Mouse (Mus musculus) MEL (cell line): ENCODE measurements at regions not wholly inside any gene's neighbourhood (a gene's known extent, or its start where the extent isn't known, plus 50 kb on each side); places are given as distances from the start of the nearest gene placed in this dataset.

Source experiments
- CTCF ChIP-seq, 3 experiments: IDR thresholded peaks in 2 of 3; conservative IDR thresholded peaks in 1 of 3; 2 replicates each; pipeline ENCODE4 v1.5.1; 2011 to 2012; ENCODE audit warnings: low read length in 3 of 3, low read depth in 2 of 3, mild to moderate bottlenecking in 2 of 3, improper control_type of control experiment in 1 of 3, inconsistent platforms in 1 of 3, mixed read lengths in 1 of 3, moderate library complexity in 1 of 3; ENCODE audit not compliant: control insufficient read depth in 1 of 3, insufficient read depth in 1 of 3, poor library complexity in 1 of 3, severe bottlenecking in 1 of 3
- EP300 ChIP-seq, 2 experiments: IDR thresholded peaks; 2 replicates each; pipeline ENCODE4 v1.6.1; 2011; ENCODE audit warnings: improper control_type of control experiment in 2 of 2, low read length in 2 of 2, low read depth in 1 of 2, mild to moderate bottlenecking in 1 of 2
- MYB ChIP-seq: IDR thresholded peaks from 2 replicates; pipeline ENCODE4 v1.6.1; 2011; ENCODE audit warnings: mild to moderate bottlenecking, low read depth, low read length, improper control_type of control experiment
- POLR2A ChIP-seq, 2 experiments: IDR thresholded peaks; 2 replicates each; pipeline ENCODE4 v1.6.1; 2011 to 2012; ENCODE audit warnings: low read length in 2 of 2, mild to moderate bottlenecking in 2 of 2, control low read depth in 1 of 2, improper control_type of control experiment in 1 of 2, low read depth in 1 of 2, moderate library complexity in 1 of 2; ENCODE audit not compliant: control insufficient read depth in 1 of 2, insufficient read depth in 1 of 2, poor library complexity in 1 of 2
- POLR2AphosphoS2 ChIP-seq: IDR thresholded peaks from 2 replicates; pipeline ENCODE4 v1.6.1; 2011; ENCODE audit warnings: low read length, improper control_type of control experiment
- SIN3A ChIP-seq: IDR thresholded peaks from 2 replicates; pipeline ENCODE4 v1.6.1; 2012; ENCODE audit warnings: low read length, improper control_type of control experiment, inconsistent platforms
- TAL1 ChIP-seq: IDR thresholded peaks from 2 replicates; pipeline ENCODE4 v1.6.1; 2012; ENCODE audit warnings: mild to moderate bottlenecking, inconsistent platforms, low read length, moderate library complexity, mixed read lengths

GRCm38 (mm10) chr4:137187051-137187450 lies 90.2 kb upstream of the Wnt4 start:
- TF ChIP-seq EP300 (IDR thresholded peaks at IDR 0.05; ENCODE audit: low read depth in 1 of 2, low read length in 2 of 2) = no peak
- no peak for TF ChIP-seq TAL1
- TF ChIP-seq CTCF (IDR thresholded peaks at IDR 0.05 in 2 of 3, conservative IDR thresholded peaks at IDR 0.05 in 1 of 3; ENCODE audit: control insufficient read depth in 1 of 3, insufficient read depth in 1 of 3, low read depth in 2 of 3, low read length in 3 of 3, poor library complexity in 1 of 3, severe bottlenecking in 1 of 3) = no peak
- TF ChIP-seq POLR2AphosphoS2 = no peak
- no peak for TF ChIP-seq SIN3A
- TF ChIP-seq POLR2A (IDR thresholded peaks at IDR 0.05; ENCODE audit: control insufficient read depth in 1 of 2, insufficient read depth in 1 of 2, low read depth in 1 of 2, low read length in 2 of 2, poor library complexity in 1 of 2) = no peak
- TF ChIP-seq MYB = no peak
